Mouse (Mus musculus): Measurements from ENCODE around the gene BC004004. TPM values are rescaled to one million over a fixed set of nuclear protein-coding genes. Genes with fewer than 3 reads are reported as not detected.

The BC004004 gene
- polyA plus RNA-seq, 1 experiment from 2014 or later = 62.8 TPM

Other genes starting within 250 kb of the BC004004 start
- 789 and 839 TPM in 2 replicates for gene Srsf3, start 236.2 kb upstream of the BC004004 start, polyA plus RNA-seq (2016; fragmentation: Nextera tagmentation; extraction: Ambion mirVana)
- gene Cdkn1a, start 177.8 kb upstream of the BC004004 start, polyA plus RNA-seq (2016; fragmentation: Nextera tagmentation; extraction: Ambion mirVana) = 19.1 and 24.8 TPM in 2 replicates
- gene Rab44, start 154.6 kb upstream of the BC004004 start, polyA plus RNA-seq (2016; fragmentation: Nextera tagmentation; extraction: Ambion mirVana) = 0.06 and 0.47 TPM in 2 replicates
- 10.7 and 14.8 TPM in 2 replicates for gene Cpne5, start 30.6 kb upstream of the BC004004 start, polyA plus RNA-seq (2016; fragmentation: Nextera tagmentation; extraction: Ambion mirVana)
- 205 and 232 TPM in 2 replicates for gene Ppil1, start 4.6 kb upstream of the BC004004 start, polyA plus RNA-seq (2016; fragmentation: Nextera tagmentation; extraction: Ambion mirVana)
- 0.75 and 0.82 TPM in 2 replicates for gene Pi16, start 48.9 kb downstream of the BC004004 start, polyA plus RNA-seq (2016; fragmentation: Nextera tagmentation; extraction: Ambion mirVana)
- 277 and 318 TPM in 2 replicates for gene Mtch1, start 79.1 kb downstream of the BC004004 start, polyA plus RNA-seq (2016; fragmentation: Nextera tagmentation; extraction: Ambion mirVana)
- 3.8 and 4.1 TPM in 2 replicates for gene Fgd2, start 92.1 kb downstream of the BC004004 start, polyA plus RNA-seq (2016; fragmentation: Nextera tagmentation; extraction: Ambion mirVana)
- gene Pim1, start 222.0 kb downstream of the BC004004 start, polyA plus RNA-seq (2016; fragmentation: Nextera tagmentation; extraction: Ambion mirVana) = 27.2 and 33.8 TPM in 2 replicates

Data from midbrain, embryonic 10.5 days (tissue).